Mouse (Mus musculus) spleen, adult 2 months (tissue): ENCODE data around the gene Ptrh1. TPM values are rescaled to one million over a fixed set of nuclear protein-coding genes. Genes with fewer than 3 reads are reported as not detected.

ENCODE experiments used
- DNase-seq, 2 experiments: peaks; one replicate each; pipeline versions ENCODE4 v3.0.0 to v3.0.0-alpha.2; 2012 to 2021; ENCODE audit warnings: low spot score in 2 of 2, low read depth in 1 of 2
- H3K27ac ChIP-seq: fragments of 200-500 bp; 2 replicates; pipeline ENCODE4 v1.5.1; 2012; ENCODE audit warnings: low read length, inconsistent platforms; ENCODE audit not compliant: insufficient read depth
- H3K27me3 ChIP-seq: fragments of 200-500 bp; 2 replicates; pipeline ENCODE4 v1.6.1; 2012; ENCODE audit warnings: mild to moderate bottlenecking, moderate library complexity, low read length, inconsistent platforms; ENCODE audit not compliant: control insufficient read depth, insufficient read depth
- H3K36me3 ChIP-seq: fragments of 200-500 bp; 2 replicates; pipeline ENCODE4 v1.6.1; 2012; ENCODE audit warnings: mild to moderate bottlenecking, low read length, inconsistent platforms; ENCODE audit not compliant: control insufficient read depth, insufficient read depth
- H3K4me1 ChIP-seq: fragments of 200-500 bp; 2 replicates; pipeline ENCODE4 v1.6.1; 2011; ENCODE audit warnings: inconsistent platforms; ENCODE audit not compliant: control insufficient read depth, insufficient read depth, insufficient read length
- H3K4me3 ChIP-seq: fragments of 200-500 bp; 2 replicates; pipeline ENCODE4 v1.5.1; 2011; ENCODE audit warnings: mild to moderate bottlenecking, inconsistent platforms; ENCODE audit not compliant: insufficient read depth, insufficient read length; ENCODE audit errors: extremely low read depth
- CTCF ChIP-seq: fragments of 200-500 bp; IDR thresholded peaks from 2 replicates; pipeline ENCODE4 v1.5.1; 2011; ENCODE audit warnings: mild to moderate bottlenecking, inconsistent platforms; ENCODE audit not compliant: insufficient read depth, insufficient read length, insufficient replicate concordance; ENCODE audit errors: extremely low read depth
- POLR2A ChIP-seq: fragments of 200-500 bp; IDR thresholded peaks from 2 replicates; pipeline ENCODE4 v1.6.1; 2011; ENCODE audit warnings: low read depth, low read length, inconsistent platforms
- WGBS: fragments of 180-500 bp; shearing (Covaris S2); methylation state at CpG from one replicate; pipeline ENCODE4 v1.1.7; 2018; 5-methylcytosine and 5-hydroxymethylcytosine counted together
- polyA plus RNA-seq: library from polyadenylated mRNA; depleted of rRNA; stranded (reverse); fragments of >200 nt; gene quantifications from 2 replicates; pipeline ENCODE4 v1.2.3, GENCODE M21; 2012

Gene Ptrh1
- polyA plus RNA-seq, 1 experiment, result 5.1 TPM

GRCm38 (mm10) chr2:32778081-32778480, 2.5 kb downstream of the Ptrh1 start:
- no peak overlapping the region for H3K27ac ChIP-seq
- TF ChIP-seq CTCF (no peak), POLR2A (no peak)
- DNase-seq, result no peak
- H3K27me3 ChIP-seq, result no peaks in the 10 kb centered on the region
- 77% methylated on average over 6 of the region's 6 CpGs for WGBS
- peaks cover 5% of the 10 kb centered on the region for H3K4me1 ChIP-seq
- H3K36me3 ChIP-seq, result no peaks in the 10 kb centered on the region
- no peak overlapping the region for H3K4me3 ChIP-seq

GRCm38 (mm10) chr2:32779131-32779530, 3.5 kb downstream of the Ptrh1 start:
- DNase-seq, result peak in 1 of 2 experiments; percentile 45
- Histone ChIP-seq H3K4me1 (peaks cover 5% of the 10 kb centered on the region), H3K27me3 (no peaks in the 10 kb centered on the region), H3K27ac (no peak overlapping the region), H3K4me3 (no peak overlapping the region), H3K36me3 (no peaks in the 10 kb centered on the region)
- TF ChIP-seq POLR2A (no peak), CTCF (peak; percentile 68; the same call in 1 of the 2 replicates)
- 27% methylated on average over 8 of the region's 8 CpGs for WGBS

- H3K4me1 ChIP-seq, result peaks cover 5% of the 10 kb centered on the region
- 91% methylated on average over 6 of the region's 6 CpGs for WGBS
Measured at GRCm38 (mm10) chr2:32779714-32780113, 4.1 kb downstream of the Ptrh1 start.

GRCm38 (mm10) chr2:32781710-32782109, 6.1 kb downstream of the Ptrh1 start:
- TF ChIP-seq POLR2A (no peak), CTCF (no peak)
- Histone ChIP-seq H3K4me3 (no peak overlapping the region), H3K36me3 (no peaks in the 10 kb centered on the region), H3K27me3 (no peaks in the 10 kb centered on the region), H3K27ac (no peak overlapping the region), H3K4me1 (no peaks in the 10 kb centered on the region; the same call in 1 of the 2 replicates)
- 83% methylated on average over 6 of the region's 6 CpGs for WGBS
- no peak for DNase-seq

More at GRCm38 (mm10) chr2:32779714-32780113, 4.1 kb downstream of the Ptrh1 start:
- no peaks in the 10 kb centered on the region for H3K36me3 ChIP-seq
- no peak overlapping the region for H3K4me3 ChIP-seq
- TF ChIP-seq POLR2A, result no peak
- no peak for TF ChIP-seq CTCF
- DNase-seq, result no peak
- H3K27me3 ChIP-seq, result no peaks in the 10 kb centered on the region
- H3K27ac ChIP-seq, result no peak overlapping the region

DNA sequence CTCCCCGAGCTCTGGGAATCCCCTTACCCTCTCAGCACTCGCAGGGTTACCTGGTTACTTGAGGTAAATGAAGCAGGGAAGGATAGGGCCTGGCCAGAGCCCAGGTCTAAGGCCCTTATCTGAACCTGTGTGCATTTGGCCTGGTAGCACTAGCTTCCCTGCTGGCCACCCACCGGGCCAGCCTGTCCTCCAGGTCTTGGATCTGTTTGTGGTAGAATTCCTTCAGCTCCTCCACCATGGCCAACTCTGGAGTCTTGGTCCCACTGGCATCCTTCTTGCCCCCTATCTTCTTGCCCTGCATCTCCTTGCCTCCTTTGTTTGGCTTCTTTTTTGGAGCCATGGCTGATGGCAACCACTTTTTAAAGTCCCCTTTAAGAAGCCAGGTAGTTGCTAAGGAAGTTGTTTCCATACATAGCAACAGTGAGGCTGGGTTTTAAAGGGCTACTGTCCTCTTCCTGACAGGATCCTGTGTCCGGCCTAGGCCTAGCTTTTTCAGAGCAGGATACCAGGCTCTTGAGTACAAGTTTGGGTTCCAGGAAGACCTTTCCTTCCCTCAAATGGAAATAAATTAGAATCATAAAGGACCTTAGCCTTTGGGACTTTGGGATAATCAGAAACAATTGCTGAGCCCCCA, 8.6 kb downstream of the Ptrh1 start, which contains the start of gene Cfap157:
Cfap157 (minus strand) TSS at position 381 of the 634 bp plus-strand sequence.
- Histone ChIP-seq H3K27ac (no peak within 1 kb of the TSS), H3K27me3 (no peaks in the 10 kb centered on the region), H3K4me1 (no peaks in the 10 kb centered on the region; the same call in 1 of the 2 replicates), H3K4me3 (no peak within 1 kb of the TSS), H3K36me3 (no peaks in the 10 kb centered on the region)
- TF ChIP-seq CTCF, result no peak
- TF ChIP-seq POLR2A, result no peak
- no peak for DNase-seq
- 79% methylated on average over 4 of the region's 4 CpGs for WGBS

DNA sequence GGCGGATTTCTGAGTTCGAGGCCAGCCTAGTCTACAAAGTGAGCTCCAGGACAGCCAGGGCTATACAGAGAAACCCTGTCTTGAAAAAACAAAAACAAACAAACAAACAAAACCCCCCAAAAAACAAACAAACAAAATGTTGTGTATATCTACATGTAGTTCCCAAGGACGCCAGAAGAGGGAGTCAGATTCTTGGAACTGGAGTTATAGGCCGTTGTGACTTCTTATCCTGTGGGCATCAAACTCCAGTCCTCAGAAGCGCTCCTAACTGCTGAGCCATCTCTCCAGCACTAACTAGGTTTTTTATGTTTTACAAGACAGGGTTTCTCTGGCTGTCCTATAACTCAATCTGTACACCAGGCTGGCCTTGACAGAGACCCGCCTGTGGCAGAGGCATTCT, 11.6 kb downstream of the Ptrh1 start:
- DNase-seq, result no peak
- H3K4me3 ChIP-seq, result no peak overlapping the region
- WGBS, result 63% methylated on average over 6 of the region's 6 CpGs
- no peaks in the 10 kb centered on the region for H3K27me3 ChIP-seq
- H3K27ac ChIP-seq, result no peak overlapping the region
- TF ChIP-seq CTCF (no peak), POLR2A (no peak)
- no peaks in the 10 kb centered on the region for H3K36me3 ChIP-seq
- no peaks in the 10 kb centered on the region; the same call in 1 of the 2 replicates for H3K4me1 ChIP-seq

DNA sequence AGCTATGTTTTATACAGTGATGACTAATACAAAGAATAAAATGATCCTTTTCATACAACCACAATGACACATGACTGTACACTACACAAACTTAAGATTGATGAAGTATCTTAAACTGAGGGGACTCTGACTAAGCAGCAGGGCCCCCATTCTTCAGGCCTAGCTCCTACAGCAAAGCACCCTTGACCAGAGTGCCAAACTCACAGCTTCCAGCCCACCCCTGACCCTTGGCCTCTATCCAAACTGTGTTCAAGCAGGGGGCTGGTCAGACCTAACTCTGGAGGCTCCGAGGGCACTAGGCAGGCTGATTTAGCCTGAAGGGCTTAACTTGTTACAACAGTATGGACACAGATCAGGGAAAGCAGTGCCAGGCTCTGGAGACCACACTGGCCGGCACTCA, 13.0 kb downstream of the Ptrh1 start:
- Histone ChIP-seq H3K4me1 (no peaks in the 10 kb centered on the region; the same call in 1 of the 2 replicates), H3K27me3 (no peaks in the 10 kb centered on the region), H3K27ac (no peak overlapping the region), H3K4me3 (no peak overlapping the region), H3K36me3 (no peaks in the 10 kb centered on the region)
- 91% methylated on average over 2 of the region's 2 CpGs for WGBS
- no peak for TF ChIP-seq CTCF
- TF ChIP-seq POLR2A, result no peak
- DNase-seq, result no peak
